Comparison of ENCODE assay signal across 21 mouse cellular contexts in the genomic region with DNA sequence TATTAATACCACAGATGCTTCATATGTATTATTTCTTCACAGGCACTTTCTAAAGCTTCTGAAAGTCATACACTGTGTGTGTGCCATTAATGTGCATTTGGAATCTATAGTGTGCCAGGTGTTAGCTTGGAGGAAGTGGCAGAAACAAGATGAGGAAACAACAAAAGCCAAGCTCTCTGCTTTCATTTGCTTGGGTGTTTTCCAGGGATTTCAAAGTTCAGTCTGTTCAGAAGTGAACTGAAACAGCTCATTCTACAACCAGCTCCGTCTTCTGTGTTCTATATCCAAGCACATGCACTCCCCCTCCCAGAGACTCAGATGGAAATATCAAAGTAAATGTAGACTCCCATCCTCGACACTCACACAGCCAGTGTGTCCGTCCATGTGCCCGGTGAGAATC.
"Had no signal": no experiment of that assay in that cellular context is flagged by ENCODE, and none has a peak within 500 bp of the region (broad histone marks: within the 10 kb centered on the region; RNA-seq: fewer than 3 reads in every experiment).

No protein-coding gene starts in this region.

- H3K27me3 ChIP-seq: lung, embryonic 15.5 days; midbrain, embryonic 12.5 days; neural tube, embryonic 13.5 days; neural tube, embryonic 15.5 days had no signal

- H3K9ac ChIP-seq: lung, embryonic 15.5 days; midbrain, embryonic 12.5 days; neural tube, embryonic 13.5 days; neural tube, embryonic 15.5 days had no signal

- ATAC-seq: lung, postnatal 0 days; midbrain, embryonic 16.5 days had no signal

- H3K36me3 ChIP-seq: lung, embryonic 15.5 days; midbrain, embryonic 10.5 days; midbrain, embryonic 12.5 days; neural tube, embryonic 13.5 days; neural tube, embryonic 15.5 days had no signal

- H3K4me2 ChIP-seq: lung, embryonic 15.5 days; midbrain, embryonic 12.5 days; neural tube, embryonic 13.5 days; neural tube, embryonic 15.5 days had no signal

- H3K4me3 ChIP-seq: lung, embryonic 15.5 days; midbrain, embryonic 10.5 days; midbrain, embryonic 12.5 days; myocyte; neural tube, embryonic 13.5 days; neural tube, embryonic 15.5 days had no signal

- H3K4me1 ChIP-seq: lung, embryonic 15.5 days; midbrain, embryonic 10.5 days; midbrain, embryonic 12.5 days; neural tube, embryonic 13.5 days; neural tube, embryonic 15.5 days had no signal

- DNase-seq: lung, adult 18-20 months; lung, postnatal 14 days; lung, postnatal 36 days; midbrain, embryonic 14.5 days; retina, postnatal 1 day; right cerebral cortex, adult 18-20 months; right cerebral cortex, postnatal 25 days; right cerebral cortex, postnatal 4 days; spleen, adult 18-20 months; thymus, adult 18-20 months; thymus, postnatal 14 days; thymus, postnatal 36 days had no signal

- H3K9me3 ChIP-seq: lung, embryonic 15.5 days; midbrain, embryonic 10.5 days; midbrain, embryonic 12.5 days; neural tube, embryonic 13.5 days; neural tube, embryonic 15.5 days had no signal

- H3K27ac ChIP-seq: lung, embryonic 15.5 days; macrophage; midbrain, embryonic 10.5 days; midbrain, embryonic 12.5 days; neural tube, embryonic 13.5 days; neural tube, embryonic 15.5 days had no signal
